Mouse (Mus musculus): ENCODE data around the gene Phf12. TPM values are rescaled to one million over a fixed set of nuclear protein-coding genes. Genes with fewer than 3 reads are reported as not detected.

Phf12 gene
- polyA plus RNA-seq (2012) = 194 and 232 TPM in 2 replicates

GRCm38 (mm10) chr11:77982441-77982905 is at the start of gene Phf12:
Gene Phf12, plus strand, starts transcription at chr11:77982754.

GRCm38 (mm10) chr11:78031947-78032808 is 49.6 kb downstream of the Phf12 start, which contains the start of gene Dhrs13:
Gene Dhrs13, plus strand, starts transcription at chr11:78032280.

GRCm38 (mm10) chr11:78037831-78038752 is 55.5 kb downstream of the Phf12 start, which contains the start of gene Flot2:
Gene Flot2, plus strand, starts transcription at chr11:78037931.

Other genes with a start within 250 kb of the Phf12 start
- 64.5 and 95.7 TPM in 2 replicates for gene Myo18a, start 219.5 kb upstream of the Phf12 start, polyA plus RNA-seq (2012)
- 0.03 TPM in 2 replicates for gene Gm10277, start 195.0 kb upstream of the Phf12 start, polyA plus RNA-seq (2012)
- gene Pipox, start 88.7 kb upstream of the Phf12 start, polyA plus RNA-seq (2012) = 0.03 and 0.04 TPM in 2 replicates
- gene Sez6, start 52.0 kb upstream of the Phf12 start, polyA plus RNA-seq (2012) = not detected in 2 replicates
- 7.4 and 8.4 TPM in 2 replicates for gene Dhrs13, start 49.5 kb downstream of the Phf12 start, polyA plus RNA-seq (2012)
- 55.6 and 72.3 TPM in 2 replicates for gene Flot2, start 55.2 kb downstream of the Phf12 start, polyA plus RNA-seq (2012)
- gene Eral1, start 97.6 kb downstream of the Phf12 start, polyA plus RNA-seq (2012) = 3.4 TPM in 2 replicates
- gene Fam222b, start 111.9 kb downstream of the Phf12 start, polyA plus RNA-seq (2012) = 24.6 and 33.3 TPM in 2 replicates
- 29.8 and 41.4 TPM in 2 replicates for gene Traf4, start 182.8 kb downstream of the Phf12 start, polyA plus RNA-seq (2012)
- gene Nek8, start 193.9 kb downstream of the Phf12 start, polyA plus RNA-seq (2012) = 3.1 and 4.3 TPM in 2 replicates
- 34.7 and 38.4 TPM in 2 replicates for gene Tlcd1, start 194.0 kb downstream of the Phf12 start, polyA plus RNA-seq (2012)
- 1,982 and 2,223 TPM in 2 replicates for gene Rpl23a, start 200.8 kb downstream of the Phf12 start, polyA plus RNA-seq (2012)
- gene Rab34, start 205.7 kb downstream of the Phf12 start, polyA plus RNA-seq (2012) = 3.0 and 4.5 TPM in 2 replicates
- 0.18 and 0.67 TPM in 2 replicates for gene Proca1, start 210.6 kb downstream of the Phf12 start, polyA plus RNA-seq (2012)